Mouse (Mus musculus) small intestine, adult 2 months (tissue): ENCODE measurements around the gene Rbm33.

Experiments used
- CTCF ChIP-seq: fragments of 200-500 bp; IDR thresholded peaks from 2 replicates; pipeline ENCODE4 v1.5.1; 2012; ENCODE audit warnings: low read depth, mild to moderate bottlenecking, control low read depth, inconsistent platforms, low read length, moderate library complexity, mixed read lengths; ENCODE audit not compliant: insufficient replicate concordance, insufficient read length; ENCODE audit errors: extremely low read depth
- POLR2A ChIP-seq: fragments of 200-500 bp; IDR thresholded peaks from 2 replicates; pipeline ENCODE4 v1.6.1; 2012; ENCODE audit warnings: low read depth, mild to moderate bottlenecking, control low read depth, inconsistent platforms, low read length, moderate library complexity

- TF ChIP-seq CTCF: no peak
- no peak for TF ChIP-seq POLR2A
These were observed 55.3 kb downstream of the Rbm33 start for GRCm38 (mm10) chr5:28372172-28372664.
